Mouse (Mus musculus): ENCODE measurements around the gene Rps17. TPM values are rescaled to one million over a fixed set of nuclear protein-coding genes. Genes with fewer than 3 reads are reported as not detected.

Rps17 gene
- total RNA-seq (2017), result 3,468 and 4,593 TPM in 2 replicates

DNA sequence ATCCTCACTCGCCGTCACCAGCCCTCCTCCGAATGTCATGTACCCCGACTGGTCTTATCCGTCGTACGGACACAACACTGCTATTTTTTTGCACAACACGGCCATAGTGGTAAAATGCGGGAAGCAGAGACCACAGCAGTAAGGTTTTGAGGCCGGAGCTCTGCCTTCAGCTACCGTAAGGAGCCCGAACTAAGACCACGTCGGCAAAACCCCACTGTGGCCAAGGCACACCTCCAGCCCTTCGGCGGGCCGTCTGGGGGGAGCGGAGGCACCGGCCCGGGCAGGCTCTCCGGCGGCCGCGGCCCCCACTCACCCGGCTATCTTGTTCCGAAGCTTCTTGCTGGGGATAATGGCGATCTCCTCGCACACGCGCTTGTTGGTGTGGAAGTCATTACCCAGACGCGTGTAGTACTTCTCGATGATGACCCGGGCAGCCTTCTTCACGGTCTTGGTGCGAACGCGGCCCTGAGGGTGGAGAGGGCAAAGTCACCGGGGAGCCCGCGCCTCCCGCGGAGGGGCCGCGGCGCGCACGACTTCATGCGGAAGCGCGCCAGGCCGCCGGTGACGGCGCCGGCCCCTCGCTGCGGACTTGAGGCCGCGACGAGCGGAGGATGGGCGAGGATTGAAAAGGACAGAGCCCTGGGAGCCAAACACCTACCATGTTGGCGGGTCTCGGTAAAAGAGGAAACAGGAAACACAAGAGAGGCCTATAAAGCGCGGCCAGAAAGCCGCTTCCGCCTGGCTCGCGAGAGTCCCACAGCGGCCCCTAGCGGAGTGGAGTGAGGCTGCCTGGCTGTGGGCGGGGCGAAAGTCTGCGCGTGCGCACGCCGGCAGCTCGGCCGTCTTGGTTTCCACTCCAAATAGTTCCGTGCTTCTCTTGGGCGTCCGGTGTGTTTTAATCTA lies at the start of gene Rps17:
TSS of gene Rps17 (minus strand) at position 711 of the 903 bp plus-strand sequence.
- ATAC-seq (replicated peaks in 1 of 2; ENCODE audit: insufficient read depth in 1 of 2, low FRiP score in 2 of 2, low TSS enrichment in 1 of 2, low read depth in 1 of 2, poor library complexity in 2 of 2, severe bottlenecking in 2 of 2), result peak; percentile 75 to 84

DNA sequence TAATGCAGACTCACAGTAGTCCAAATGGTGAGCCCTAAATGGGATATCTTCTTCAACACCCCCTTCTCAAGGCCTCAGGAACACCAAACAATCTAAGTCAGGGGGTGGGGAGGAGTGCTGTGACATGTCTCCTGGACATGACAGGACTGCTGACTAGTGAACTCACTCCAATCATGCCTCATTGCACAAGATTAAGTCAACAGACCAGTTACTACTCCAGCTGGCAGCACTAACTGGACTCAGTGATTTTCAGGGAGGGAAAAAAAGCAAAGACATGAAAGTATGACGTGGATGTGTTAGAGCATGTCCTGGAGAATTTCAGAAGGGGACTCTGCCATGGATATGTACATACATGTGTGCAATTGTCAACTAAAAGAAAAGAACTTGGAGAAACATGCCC lies 34.3 kb upstream of the Rps17 start:
- no peak for ATAC-seq (replicated peaks in 1 of 2; ENCODE audit: insufficient read depth in 1 of 2, low FRiP score in 2 of 2, low TSS enrichment in 1 of 2, low read depth in 1 of 2, poor library complexity in 2 of 2, severe bottlenecking in 2 of 2)

DNA sequence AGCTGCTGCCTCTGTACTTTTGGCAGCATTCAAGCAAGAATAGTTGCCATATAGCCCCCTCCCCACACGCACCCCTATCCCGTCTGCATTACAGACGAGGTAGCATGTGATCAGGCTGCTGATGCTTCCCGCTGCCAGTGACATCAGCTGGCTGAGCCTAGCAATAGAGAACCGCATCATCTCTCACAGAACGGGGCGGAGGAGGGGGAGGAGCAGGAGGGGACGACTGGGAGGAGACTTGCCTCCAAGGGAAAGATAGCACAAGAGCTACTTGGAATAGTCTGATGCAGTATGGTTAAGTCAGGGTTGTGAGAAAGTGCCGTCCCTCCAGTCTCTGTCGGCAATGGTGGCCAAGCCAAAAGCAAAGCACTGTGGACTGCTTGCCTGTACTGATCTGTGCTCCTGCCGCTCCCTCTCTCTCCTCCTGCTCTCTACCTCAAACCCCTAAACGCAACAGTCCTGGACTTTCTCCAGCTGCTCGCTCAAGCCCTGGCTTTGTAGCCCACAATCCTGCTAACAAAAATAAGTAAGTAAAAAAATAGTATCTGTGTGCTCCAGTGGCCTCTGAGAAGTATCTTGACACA lies 27.4 kb upstream of the Rps17 start:
- peak in 1 of 2 experiments; percentile 48; a peak in 1 of 4 replicates for ATAC-seq (replicated peaks in 1 of 2; ENCODE audit: insufficient read depth in 1 of 2, low FRiP score in 2 of 2, low TSS enrichment in 1 of 2, low read depth in 1 of 2, poor library complexity in 2 of 2, severe bottlenecking in 2 of 2)

DNA sequence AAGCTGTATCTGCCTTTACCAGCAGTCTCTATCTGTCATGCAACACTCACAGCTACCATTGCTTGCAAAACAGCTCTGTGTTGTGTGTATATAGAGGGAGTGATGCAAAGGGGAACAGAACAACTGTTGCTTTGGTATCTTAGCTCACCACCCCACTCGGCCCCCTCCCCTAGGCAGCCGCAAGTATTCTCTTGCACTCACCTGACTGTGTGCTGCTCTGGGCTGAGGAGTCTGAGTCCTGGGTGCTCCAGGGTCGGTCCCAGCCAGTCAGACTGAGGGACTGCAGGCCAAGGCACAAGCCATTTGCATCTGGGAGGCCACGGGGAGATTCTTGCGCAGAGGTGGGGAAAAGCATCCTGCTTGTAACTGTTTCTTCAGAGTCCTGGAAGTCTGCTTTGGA lies 26.8 kb upstream of the Rps17 start:
- no peak for ATAC-seq (replicated peaks in 1 of 2; ENCODE audit: insufficient read depth in 1 of 2, low FRiP score in 2 of 2, low TSS enrichment in 1 of 2, low read depth in 1 of 2, poor library complexity in 2 of 2, severe bottlenecking in 2 of 2)

DNA sequence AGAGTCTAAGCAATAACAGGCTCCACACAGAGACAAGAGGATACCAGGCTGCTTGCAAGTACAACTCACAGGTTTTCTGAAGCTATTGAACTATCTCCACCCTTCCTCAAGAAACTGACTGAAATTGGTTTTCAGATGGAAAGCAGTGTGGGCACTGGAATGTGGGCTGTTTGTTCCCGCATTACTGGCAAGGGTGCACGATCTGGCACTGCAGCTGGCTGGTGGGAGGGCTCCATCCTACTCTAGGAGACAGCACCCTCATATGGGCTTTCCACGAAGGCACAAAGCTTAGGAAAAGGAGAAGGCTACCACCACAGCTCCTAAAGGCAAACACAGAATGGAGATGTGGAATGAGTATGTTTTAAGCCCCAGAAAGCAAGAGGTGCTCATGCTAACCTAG lies 24.7 kb upstream of the Rps17 start:
- no peak for ATAC-seq (replicated peaks in 1 of 2; ENCODE audit: insufficient read depth in 1 of 2, low FRiP score in 2 of 2, low TSS enrichment in 1 of 2, low read depth in 1 of 2, poor library complexity in 2 of 2, severe bottlenecking in 2 of 2)

DNA sequence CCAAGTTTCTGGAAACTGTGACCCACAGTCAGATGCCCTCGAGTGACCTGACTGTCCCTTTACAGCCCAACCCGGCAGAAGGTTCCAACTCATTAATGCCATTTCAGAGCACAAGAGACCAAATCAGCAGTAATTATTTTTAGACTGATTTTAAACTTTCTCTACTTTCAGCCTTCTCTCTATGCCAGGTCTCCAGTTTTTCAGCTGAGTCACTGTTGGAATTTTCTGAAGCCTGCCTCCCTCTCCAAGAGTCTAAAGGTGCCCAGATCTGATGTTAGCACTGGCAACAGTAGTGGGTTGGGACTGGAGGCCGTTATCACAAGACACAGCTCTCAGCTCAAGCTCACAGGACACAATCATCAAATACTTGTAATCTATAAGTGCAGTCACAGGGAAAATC lies 22.9 kb upstream of the Rps17 start:
- ATAC-seq (replicated peaks in 1 of 2; ENCODE audit: insufficient read depth in 1 of 2, low FRiP score in 2 of 2, low TSS enrichment in 1 of 2, low read depth in 1 of 2, poor library complexity in 2 of 2, severe bottlenecking in 2 of 2), result no peak

DNA sequence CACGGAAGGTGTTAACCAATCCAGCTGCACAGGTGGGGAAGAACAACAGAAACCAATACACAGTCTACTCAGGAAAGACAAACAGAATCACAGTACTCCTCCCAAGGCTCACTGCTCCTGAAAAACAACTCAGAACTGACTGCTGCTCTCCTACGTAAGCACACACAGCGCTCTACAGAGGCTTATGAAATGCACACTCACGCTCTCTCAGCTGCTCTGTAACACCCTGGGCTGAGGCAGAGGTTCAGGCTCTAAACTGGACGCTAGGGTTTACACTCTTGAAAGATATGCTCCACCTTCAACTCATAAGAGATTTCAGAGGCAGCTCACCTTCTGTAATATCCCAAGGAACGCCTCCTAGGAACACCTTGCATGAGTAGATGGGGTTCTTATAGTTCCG lies 11.9 kb upstream of the Rps17 start:
- ATAC-seq (replicated peaks in 1 of 2; ENCODE audit: insufficient read depth in 1 of 2, low FRiP score in 2 of 2, low TSS enrichment in 1 of 2, low read depth in 1 of 2, poor library complexity in 2 of 2, severe bottlenecking in 2 of 2), result no peak

DNA sequence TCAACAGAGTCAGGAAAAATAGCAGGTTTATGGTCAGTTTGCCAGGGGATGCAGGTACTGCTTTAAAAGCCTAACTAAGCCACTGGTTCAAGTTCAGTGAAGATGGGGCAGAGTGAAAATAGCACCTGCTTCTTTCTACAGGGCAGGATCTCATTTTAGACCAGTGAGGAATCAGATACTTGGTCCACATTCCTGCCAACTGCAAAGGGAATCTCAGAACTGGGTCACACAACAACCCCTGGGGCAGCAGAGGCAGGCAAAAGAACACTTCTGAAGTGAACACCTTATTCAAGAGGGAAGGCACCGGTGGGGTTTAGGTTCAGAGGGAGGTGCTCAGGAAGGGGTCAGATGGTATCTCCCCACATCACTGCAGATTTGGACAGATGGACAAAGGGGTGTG lies 11.3 kb upstream of the Rps17 start:
- no peak for ATAC-seq (replicated peaks in 1 of 2; ENCODE audit: insufficient read depth in 1 of 2, low FRiP score in 2 of 2, low TSS enrichment in 1 of 2, low read depth in 1 of 2, poor library complexity in 2 of 2, severe bottlenecking in 2 of 2)

DNA sequence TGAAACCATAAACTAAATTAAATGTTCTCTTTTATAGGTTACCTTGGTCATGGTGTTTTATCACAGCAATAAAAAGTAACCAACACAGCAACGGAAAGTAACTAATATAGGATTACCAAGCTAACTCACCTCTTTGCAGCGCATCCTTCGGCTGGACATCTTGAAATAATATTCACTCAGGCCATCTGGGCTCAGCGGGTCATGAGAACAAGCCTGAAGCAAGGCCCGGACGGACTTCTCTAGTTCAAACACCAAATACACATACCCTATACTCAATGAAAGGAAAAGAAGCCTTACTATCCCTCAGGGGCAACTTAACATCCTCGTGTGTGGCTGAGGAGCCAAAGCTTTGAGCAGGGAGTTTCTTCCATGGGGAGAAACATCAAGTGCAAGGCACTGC lies 10.7 kb upstream of the Rps17 start:
- no peak for ATAC-seq (replicated peaks in 1 of 2; ENCODE audit: insufficient read depth in 1 of 2, low FRiP score in 2 of 2, low TSS enrichment in 1 of 2, low read depth in 1 of 2, poor library complexity in 2 of 2, severe bottlenecking in 2 of 2)

DNA sequence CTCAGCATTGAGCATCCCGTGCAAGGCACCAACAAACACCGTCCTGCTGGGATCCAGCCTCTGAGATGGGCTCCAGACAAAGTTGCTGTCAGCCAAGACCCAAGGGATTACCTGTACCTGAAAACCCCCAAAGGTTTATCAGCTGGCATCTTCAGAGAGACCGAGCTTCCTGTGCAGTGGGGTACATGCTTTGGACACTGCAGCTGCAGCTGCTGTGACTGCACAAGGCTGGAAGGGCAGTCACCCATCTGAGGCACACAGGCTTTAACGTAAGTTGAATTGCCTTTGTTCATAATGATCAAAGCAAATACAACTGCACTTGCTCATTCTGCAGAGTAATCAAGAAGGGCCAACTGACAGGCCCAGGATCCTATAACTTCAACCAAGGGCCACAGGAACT lies 6.8 kb upstream of the Rps17 start:
- ATAC-seq (replicated peaks in 1 of 2; ENCODE audit: insufficient read depth in 1 of 2, low FRiP score in 2 of 2, low TSS enrichment in 1 of 2, low read depth in 1 of 2, poor library complexity in 2 of 2, severe bottlenecking in 2 of 2), result no peak

DNA sequence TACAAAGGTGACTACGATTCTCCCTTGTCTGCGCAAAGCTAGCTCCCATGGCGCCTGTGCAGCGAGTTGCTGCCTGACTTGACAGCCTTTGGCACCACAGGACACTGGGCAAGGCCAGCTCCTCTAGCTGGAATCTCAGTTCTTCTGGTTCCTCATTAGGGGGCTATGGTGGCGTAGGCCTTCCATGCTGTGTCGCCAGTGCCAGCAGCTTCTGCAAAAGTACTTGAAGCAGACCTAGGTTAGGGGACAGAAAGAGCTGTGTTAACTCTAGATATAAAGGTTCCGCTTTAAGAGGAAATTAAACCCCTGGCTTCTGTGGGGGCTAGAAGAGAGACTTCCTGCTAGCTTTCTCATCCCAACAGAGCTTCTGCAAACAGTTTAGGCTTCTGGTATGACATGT lies 3.2 kb upstream of the Rps17 start:
- peak; percentile 33 to 37 for ATAC-seq (replicated peaks in 1 of 2; ENCODE audit: insufficient read depth in 1 of 2, low FRiP score in 2 of 2, low TSS enrichment in 1 of 2, low read depth in 1 of 2, poor library complexity in 2 of 2, severe bottlenecking in 2 of 2)

DNA sequence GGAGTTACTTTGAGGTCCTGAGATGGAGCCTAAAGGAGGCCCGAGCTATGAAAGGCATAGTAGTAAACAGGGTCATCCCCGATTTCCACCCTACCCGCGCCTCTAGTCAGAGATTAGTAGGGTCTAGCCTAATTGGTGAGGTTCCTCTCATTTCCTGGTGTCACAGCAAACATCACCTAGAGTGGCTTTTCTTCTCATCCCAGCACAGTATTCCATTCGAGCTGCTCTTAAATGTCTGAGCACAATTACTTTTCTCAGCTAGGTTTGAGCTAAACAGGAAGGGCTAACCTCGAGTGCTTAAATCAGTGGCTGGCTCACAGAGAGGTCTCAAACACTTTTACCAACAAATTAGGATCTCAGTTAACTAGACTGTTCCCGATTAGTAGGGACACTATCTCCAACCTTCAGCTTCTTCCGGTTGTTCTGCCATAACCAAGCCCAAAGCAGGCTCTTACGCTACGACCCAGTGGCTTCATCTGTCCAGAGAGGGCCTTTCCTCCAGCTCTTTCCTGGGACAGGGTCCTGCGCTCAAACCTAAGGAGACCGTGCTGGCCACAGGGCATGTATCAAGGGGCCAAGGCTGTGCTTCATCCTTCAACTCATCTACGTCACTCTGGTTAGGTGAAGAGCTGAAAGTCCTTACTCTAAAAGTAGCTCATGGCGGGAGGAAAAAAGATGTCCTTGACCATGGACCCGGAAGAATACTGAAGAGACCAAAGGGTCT lies 555 bp upstream of the Rps17 start:
- no peak; a peak in 1 of 4 replicates for ATAC-seq (replicated peaks in 1 of 2; ENCODE audit: insufficient read depth in 1 of 2, low FRiP score in 2 of 2, low TSS enrichment in 1 of 2, low read depth in 1 of 2, poor library complexity in 2 of 2, severe bottlenecking in 2 of 2)

DNA sequence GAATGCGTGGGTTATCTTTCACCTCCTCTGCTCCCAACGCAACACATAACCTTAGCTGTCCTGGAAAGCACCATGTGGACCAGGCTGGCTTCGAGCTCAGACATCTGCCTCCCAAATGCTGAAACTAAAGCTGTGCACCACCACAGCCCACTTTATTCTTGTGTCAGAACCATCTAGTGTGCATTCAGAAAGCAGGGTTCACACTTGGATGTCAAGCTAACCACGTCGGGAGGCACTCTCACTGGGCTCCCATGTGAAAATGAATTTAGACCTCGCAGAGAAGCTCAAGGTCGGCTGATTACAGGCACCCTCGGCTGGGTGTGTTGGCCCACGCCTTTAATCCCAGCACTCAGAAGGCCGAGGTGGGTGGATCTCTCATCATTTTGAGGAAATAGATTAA lies 1.2 kb downstream of the Rps17 start:
- no peak for ATAC-seq (replicated peaks in 1 of 2; ENCODE audit: insufficient read depth in 1 of 2, low FRiP score in 2 of 2, low TSS enrichment in 1 of 2, low read depth in 1 of 2, poor library complexity in 2 of 2, severe bottlenecking in 2 of 2)

DNA sequence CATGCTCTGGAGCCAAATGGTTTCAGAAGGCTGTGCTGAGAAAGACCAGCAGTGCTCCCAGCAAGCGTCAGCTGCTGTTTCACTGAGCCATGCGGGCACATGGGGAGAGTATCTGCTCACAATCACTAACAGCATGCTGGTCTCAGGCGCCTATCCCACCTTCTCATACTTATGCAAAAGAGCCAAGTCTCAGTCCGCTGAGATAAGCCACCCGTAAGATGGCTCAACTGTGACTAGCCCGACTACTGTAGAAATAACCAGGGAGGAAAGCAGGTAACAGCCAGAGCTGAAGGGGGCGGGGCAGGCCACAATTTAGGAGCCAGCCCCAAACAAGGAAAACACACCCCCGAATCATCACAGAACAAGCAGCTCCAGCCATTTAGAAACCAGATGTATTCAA lies 1.7 kb downstream of the Rps17 start:
- ATAC-seq (replicated peaks in 1 of 2; ENCODE audit: insufficient read depth in 1 of 2, low FRiP score in 2 of 2, low TSS enrichment in 1 of 2, low read depth in 1 of 2, poor library complexity in 2 of 2, severe bottlenecking in 2 of 2), result no peak

DNA sequence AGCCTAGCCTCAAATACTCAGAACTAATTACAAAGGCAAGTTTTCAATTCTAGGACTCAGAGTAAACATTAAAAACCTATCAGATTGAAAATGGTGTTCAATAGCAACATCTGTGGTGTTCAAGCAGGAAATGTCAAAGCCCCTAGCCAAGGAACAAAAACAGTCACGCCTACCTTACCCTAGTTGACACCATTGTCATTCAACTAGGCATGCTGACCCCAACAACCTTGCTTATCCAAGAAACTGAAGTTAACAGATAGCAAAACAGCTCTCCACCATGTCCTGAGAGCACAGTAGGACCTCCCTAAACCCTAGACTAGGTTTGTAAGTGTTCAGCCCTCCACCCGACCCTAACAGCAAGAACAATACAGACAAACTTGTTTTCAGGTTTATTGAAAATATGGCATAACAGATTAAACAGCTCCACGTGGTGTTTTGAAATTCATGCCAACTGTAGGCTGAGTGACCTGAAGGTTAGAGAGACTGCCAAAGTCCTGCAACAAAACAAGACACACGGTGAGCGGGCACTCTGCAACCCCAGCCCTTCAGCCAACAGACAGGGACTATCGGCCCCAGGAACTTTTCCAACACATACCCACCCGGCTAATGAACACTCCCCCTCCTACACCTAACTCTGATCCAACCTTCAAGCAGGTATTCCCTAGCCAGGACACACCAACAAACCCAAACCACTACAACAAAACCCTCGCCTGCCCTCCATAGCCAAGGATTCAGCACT lies 2.5 kb downstream of the Rps17 start:
- ATAC-seq (replicated peaks in 1 of 2; ENCODE audit: insufficient read depth in 1 of 2, low FRiP score in 2 of 2, low TSS enrichment in 1 of 2, low read depth in 1 of 2, poor library complexity in 2 of 2, severe bottlenecking in 2 of 2), result no peak

DNA sequence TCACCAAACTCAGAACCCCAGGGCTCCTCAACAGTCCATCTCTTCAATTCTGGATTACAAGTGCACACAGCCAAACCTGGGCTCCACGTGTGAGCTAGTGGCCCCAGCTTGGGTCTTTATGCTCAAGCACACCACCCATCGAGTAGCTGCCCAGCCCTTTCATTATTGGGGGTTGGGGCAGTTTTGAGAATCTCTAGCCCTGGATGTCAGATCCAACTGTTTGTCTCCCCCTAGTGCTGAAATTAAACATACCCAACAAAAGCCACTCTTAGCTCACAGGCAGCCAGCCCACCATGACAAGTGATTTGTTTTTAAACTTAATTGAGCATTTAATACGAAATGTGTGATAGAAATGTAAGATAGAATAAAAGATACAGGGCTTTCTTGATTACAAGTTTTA lies 3.5 kb downstream of the Rps17 start:
- peak in 1 of 2 experiments; percentile 36; a peak in 2 of 4 replicates for ATAC-seq (replicated peaks in 1 of 2; ENCODE audit: insufficient read depth in 1 of 2, low FRiP score in 2 of 2, low TSS enrichment in 1 of 2, low read depth in 1 of 2, poor library complexity in 2 of 2, severe bottlenecking in 2 of 2)

DNA sequence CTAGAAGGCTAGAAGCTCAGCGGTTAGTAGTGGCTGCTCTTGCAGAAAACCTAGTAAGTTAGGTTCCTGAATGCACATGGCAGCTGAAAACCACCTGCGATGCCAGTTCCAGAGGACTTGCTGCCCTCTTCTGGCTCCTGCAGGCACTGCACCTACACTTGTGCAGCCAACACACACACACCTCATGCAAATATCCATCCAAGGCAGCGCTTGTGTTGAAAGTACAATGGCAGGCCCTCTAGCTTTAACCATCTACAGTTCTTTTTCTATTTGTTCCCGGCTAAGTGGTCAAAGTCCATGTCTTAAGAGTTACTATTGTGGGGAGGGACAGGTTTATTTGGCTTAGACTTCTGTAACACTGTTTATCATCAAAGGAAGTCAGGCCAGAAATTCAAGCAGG lies 5.3 kb downstream of the Rps17 start:
- peak; percentile 26 to 50; a peak in 2 of 4 replicates for ATAC-seq (replicated peaks in 1 of 2; ENCODE audit: insufficient read depth in 1 of 2, low FRiP score in 2 of 2, low TSS enrichment in 1 of 2, low read depth in 1 of 2, poor library complexity in 2 of 2, severe bottlenecking in 2 of 2)

DNA sequence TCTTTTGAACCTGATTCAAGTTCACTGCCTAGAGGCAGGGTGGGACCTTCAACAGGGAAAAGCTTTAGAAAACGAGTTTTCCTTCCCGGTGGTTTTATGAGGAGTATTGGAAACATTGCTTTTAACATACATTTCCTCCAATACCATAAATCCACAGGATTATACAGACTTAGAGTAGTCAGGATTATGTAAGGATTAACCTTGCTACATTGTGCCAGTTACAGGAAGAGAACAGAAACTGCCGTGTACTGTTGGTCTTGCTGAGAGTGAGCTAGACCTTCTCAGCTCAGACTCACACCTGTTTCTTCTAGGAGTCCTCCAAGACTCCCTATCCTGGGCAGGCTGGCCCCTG lies 6.6 kb downstream of the Rps17 start:
- no peak for ATAC-seq (replicated peaks in 1 of 2; ENCODE audit: insufficient read depth in 1 of 2, low FRiP score in 2 of 2, low TSS enrichment in 1 of 2, low read depth in 1 of 2, poor library complexity in 2 of 2, severe bottlenecking in 2 of 2)

Measured in hematopoietic stem cell, adult 5-6 weeks (primary cell).